Mouse (Mus musculus) embryonic facial prominence, embryonic 14.5 days (tissue): Measurements from ENCODE around the gene Tnn. TPM values are rescaled to one million over a fixed set of nuclear protein-coding genes. Genes with fewer than 3 reads are reported as not detected.

Experiments
- polyA plus RNA-seq: library from polyadenylated mRNA; unstranded; fragments of >200 nt; fragmentation: Nextera tagmentation; extraction: Ambion mirVana; gene quantifications from 2 replicates; pipeline ENCODE4 v1.2.1, GENCODE M21; 2014

The Tnn gene
- polyA plus RNA-seq, 1 experiment from 2014 or later = 17.2 TPM

Other genes starting within 250 kb of the Tnn start
- 14.2 and 15.1 TPM in 2 replicates for gene 4930523C07Rik, start 109.2 kb downstream of the Tnn start, polyA plus RNA-seq
- gene Mrps14, start 41.6 kb upstream of the Tnn start, polyA plus RNA-seq = 238 and 243 TPM in 2 replicates
- 212 and 215 TPM in 2 replicates for gene Cacybp, start 59.3 kb upstream of the Tnn start, polyA plus RNA-seq